Mouse (Mus musculus) lung, embryonic 16.5 days (tissue): ENCODE results near the gene Shtn1. TPM values are rescaled to one million over a fixed set of nuclear protein-coding genes. Genes with fewer than 3 reads are reported as not detected.

Experiments used
- polyA plus RNA-seq: library from polyadenylated mRNA; unstranded; fragments of >200 nt; fragmentation: Nextera tagmentation; extraction: Ambion mirVana; gene quantifications from 2 replicates; pipeline ENCODE4 v1.2.1, GENCODE M21; 2015

The Shtn1 gene
- polyA plus RNA-seq, 1 experiment from 2014 or later: 7.2 TPM

Other genes with a start within 250 kb of the Shtn1 start
- 2.1 and 2.7 TPM in 2 replicates for gene Eno4, start 132.7 kb downstream of the Shtn1 start, polyA plus RNA-seq
- gene Hspa12a, start 132.4 kb downstream of the Shtn1 start, polyA plus RNA-seq: 5.5 and 6.0 TPM in 2 replicates
- gene Vax1, start 94.0 kb upstream of the Shtn1 start, polyA plus RNA-seq: not detected in 2 replicates
- gene Kcnk18, start 143.1 kb upstream of the Shtn1 start, polyA plus RNA-seq: not detected in 2 replicates
- 5.7 and 5.9 TPM in 2 replicates for gene Slc18a2, start 184.8 kb upstream of the Shtn1 start, polyA plus RNA-seq
- 13.2 and 35.7 TPM in 2 replicates for gene Rps12-ps3, start 246.2 kb upstream of the Shtn1 start, polyA plus RNA-seq